Mouse (Mus musculus) layer of hippocampus, adult 18-20 months (tissue): Measurements from ENCODE around the gene Ccdc40. TPM values are rescaled to one million over a fixed set of nuclear protein-coding genes. Genes with fewer than 3 reads are reported as not detected.
A peak's percentile ranks its signal among the peaks of the same experiment; 100 is the strongest.

ENCODE experiments used
- DNase-seq, 2 experiments: peaks; one replicate each; pipeline ENCODE4 v3.0.0; 2022; ENCODE audit warnings: low spot score in 2 of 2
- total RNA-seq, 2 experiments: library from RNA; stranded (reverse); gene quantifications; 2 replicates each; pipeline ENCODE4 v1.2.3; 2021

Ccdc40 gene
- total RNA-seq, 2 experiments from 2014 or later = 2.3 to 2.7 TPM

GRCm38 (mm10) chr11:119207986-119208385 lies 20.4 kb upstream of the Ccdc40 start:
- no peak for DNase-seq

DNA sequence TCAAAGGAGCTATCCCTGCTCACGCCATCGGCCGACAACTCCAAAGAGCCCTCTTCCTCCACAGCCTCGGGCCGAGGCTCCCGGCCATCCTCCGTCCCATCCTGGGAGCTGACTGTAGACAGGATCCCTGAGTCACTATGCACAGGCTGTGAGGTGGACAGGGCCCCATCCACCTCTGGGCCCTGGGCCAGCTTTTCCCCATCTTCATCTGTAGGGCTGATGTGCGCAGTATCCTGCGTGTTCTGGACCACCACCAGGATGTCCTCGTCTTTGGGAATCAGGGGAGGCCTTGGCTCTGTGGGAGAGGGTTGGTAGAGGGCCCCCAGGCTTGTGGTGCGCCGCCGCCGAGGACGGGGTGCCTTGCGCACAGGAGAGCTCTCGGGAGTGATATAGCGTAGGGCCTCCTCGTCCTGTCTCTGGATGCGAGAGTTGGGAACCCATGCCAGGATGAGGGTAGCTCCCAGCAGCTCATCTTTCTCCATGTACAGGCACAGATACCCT lies 19.5 kb upstream of the Ccdc40 start:
- no peak for DNase-seq

- DNase-seq = peak in 1 of 2 experiments; percentile 33
These were observed 18.9 kb upstream of the Ccdc40 start for GRCm38 (mm10) chr11:119209371-119210025.

- DNase-seq = peak in 1 of 2 experiments; percentile 78
These were observed 17.9 kb upstream of the Ccdc40 start for GRCm38 (mm10) chr11:119210321-119211100.

GRCm38 (mm10) chr11:119211604-119212309 lies 16.6 kb upstream of the Ccdc40 start:
- DNase-seq = peak in 1 of 2 experiments; percentile 50

DNA sequence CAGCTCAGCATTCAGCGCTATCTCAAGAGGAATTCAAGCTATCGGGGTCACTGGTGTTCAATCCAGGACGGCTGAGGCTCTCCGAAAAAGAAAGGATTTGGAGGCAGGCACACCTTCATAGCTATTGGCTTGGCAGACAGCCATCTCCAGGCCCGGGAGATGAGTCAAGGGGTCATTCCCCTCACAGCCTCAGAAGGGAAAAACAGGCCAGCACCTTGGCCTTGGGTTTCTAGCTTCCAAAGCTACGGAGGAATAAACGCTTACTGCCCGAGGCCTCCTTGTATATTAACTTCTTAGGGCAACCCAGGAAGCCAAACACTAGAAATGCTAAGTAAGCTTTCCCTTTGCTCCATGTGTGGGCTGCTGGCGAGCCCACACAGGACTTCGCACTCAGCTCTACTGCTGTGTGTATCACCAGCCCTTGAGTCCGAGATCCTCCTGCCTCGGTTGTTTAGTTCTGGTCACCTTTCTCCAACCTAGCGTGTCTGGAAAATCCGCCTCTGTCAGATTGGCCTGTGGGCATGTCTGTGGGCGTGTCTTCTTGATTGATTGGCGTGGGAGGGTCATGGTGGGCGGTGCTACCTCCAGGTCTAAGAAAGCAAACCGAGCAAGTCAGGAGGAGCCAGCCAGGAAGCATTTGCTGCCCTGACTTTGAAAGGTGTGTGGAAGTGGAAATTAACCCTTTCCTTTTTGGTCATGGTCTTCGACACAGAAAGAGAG lies 15.0 kb upstream of the Ccdc40 start:
- DNase-seq = no peak

GRCm38 (mm10) chr11:119215038-119215904 lies 13.1 kb upstream of the Ccdc40 start:
- DNase-seq = peak in 1 of 2 experiments; percentile 49

DNA sequence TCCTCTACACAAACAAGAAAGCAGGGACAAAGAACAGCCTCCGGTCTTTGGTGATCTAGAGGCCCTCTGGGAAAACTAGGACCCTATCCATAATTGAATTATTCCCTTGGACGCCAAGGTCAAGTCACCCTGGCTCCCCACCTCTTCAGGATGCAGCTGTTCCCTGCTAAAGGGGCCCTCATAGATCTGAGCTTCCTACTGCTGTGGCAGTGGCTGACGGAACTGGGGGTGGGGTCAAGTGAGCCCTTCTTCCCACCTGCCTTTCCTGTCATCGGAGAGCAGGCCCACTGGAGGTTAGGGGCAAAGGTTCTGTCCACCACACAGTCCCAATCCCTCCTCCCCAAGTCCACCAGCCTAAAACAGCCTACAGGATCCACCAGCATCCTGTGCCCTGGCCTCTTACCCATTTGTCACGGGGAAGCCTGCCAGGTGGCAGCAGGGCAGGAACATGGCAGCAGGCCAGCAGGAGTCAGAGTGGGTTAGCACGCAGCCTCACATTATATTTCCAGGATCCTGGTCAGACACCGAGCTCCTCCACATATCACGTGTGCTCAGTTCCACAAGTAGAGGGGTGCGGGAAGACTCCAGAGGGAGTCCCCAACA lies 12.4 kb upstream of the Ccdc40 start:
- DNase-seq = no peak

DNA sequence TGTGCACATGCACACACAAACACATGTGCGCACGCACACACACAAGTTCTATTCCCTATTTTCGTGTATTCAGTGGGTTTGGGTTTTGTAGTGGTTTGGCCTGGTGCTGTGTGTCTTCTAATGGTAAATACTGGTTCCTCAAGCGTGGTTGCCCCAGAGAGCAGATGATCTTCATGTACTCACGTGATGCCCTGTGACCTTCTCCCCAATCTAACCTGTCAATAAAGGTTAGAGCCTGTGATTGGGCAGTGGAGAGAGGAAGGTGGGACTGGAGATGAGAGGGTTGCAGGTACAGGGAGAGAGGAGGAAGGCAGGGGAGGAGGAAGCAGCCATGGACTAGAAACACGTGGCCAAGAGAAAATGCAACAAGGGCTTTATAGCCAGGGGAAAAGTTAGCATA lies 10.5 kb upstream of the Ccdc40 start:
- DNase-seq = no peak

DNA sequence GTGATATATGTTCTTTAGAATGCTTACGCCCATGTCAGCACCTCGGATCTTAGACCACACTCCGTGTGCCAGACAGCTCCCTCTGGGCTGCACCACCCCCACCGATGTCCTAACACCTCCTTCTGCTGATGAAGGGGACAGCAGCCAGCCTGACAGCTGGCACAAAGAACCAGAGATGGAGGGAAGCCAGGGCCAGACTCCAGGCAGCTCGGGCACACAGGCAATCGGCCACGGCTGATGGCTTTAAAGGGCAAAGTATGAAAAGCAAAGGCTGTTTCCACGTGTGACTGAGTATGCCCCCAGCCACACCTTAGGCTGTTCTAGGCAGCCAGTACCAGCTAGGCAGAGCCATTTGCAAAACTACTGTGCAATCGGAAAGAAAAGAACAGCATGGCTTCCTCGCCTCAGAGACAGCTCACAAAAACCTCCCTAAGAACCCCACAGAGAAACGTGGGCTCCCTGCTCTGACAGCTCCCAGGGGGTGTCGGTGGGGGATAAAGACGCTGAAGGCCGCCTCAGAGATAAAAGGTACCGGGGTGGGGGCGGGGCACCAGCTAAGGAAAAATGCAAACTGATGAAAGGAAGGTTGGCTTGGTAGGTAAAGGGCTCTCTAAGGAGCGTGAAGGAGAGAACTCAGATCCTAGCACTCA lies 8.4 kb upstream of the Ccdc40 start:
- peak in 1 of 2 experiments; percentile 76 for DNase-seq

- DNase-seq = no peak
These were observed 6.4 kb upstream of the Ccdc40 start for GRCm38 (mm10) chr11:119221812-119222510.

GRCm38 (mm10) chr11:119223124-119223890 lies 5.1 kb upstream of the Ccdc40 start:
- no peak for DNase-seq

- no peak for DNase-seq
These were observed 3.4 kb upstream of the Ccdc40 start for GRCm38 (mm10) chr11:119224926-119225325.

DNA sequence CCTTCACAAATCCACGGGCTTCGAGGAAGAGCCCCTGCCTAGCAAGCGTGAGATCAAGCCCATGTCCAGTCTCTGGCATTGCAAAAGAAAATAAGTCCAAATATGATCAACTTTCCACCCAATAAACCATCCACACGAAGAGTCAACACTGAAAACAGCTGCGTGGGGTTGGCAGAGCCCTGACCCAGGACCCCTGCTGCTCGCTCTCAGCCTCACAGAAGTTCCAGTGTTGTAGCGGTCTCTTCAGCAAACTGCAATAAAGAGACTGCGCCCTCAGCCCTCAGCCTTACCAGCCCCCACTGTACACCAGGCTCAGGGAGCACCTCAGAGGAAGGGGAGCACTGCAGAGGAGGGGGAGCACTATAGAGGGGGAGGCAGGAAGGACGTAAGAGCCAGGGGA lies 2.7 kb upstream of the Ccdc40 start:
- DNase-seq = no peak

GRCm38 (mm10) chr11:119227591-119227990 lies 781 bp upstream of the Ccdc40 start:
- DNase-seq = no peak

- peak in 1 of 2 experiments; percentile 67 for DNase-seq
These were observed 664 bp downstream of the Ccdc40 start for GRCm38 (mm10) chr11:119228846-119229626.

GRCm38 (mm10) chr11:119234770-119235169 lies 6.4 kb downstream of the Ccdc40 start:
- no peak for DNase-seq
